Mouse (Mus musculus): ENCODE measurements around the gene Nxph3.

- no peak for TF ChIP-seq NRF1 (IDR thresholded peaks at IDR 0.05; ENCODE audit: low read depth, low read length)
- TF ChIP-seq CTCF (conservative IDR thresholded peaks at IDR 0.05 in 1 of 2, IDR thresholded peaks at IDR 0.05 in 1 of 2; ENCODE audit: low read depth in 2 of 2, low read length in 2 of 2), result no peak
- TF ChIP-seq ELF1 (IDR thresholded peaks at IDR 0.05; ENCODE audit: low read depth, low read length), result no peak
- TF ChIP-seq BHLHE40 (IDR thresholded peaks at IDR 0.05; ENCODE audit: low read depth, low read length), result no peak
- no peak for TF ChIP-seq MAX (IDR thresholded peaks at IDR 0.05; ENCODE audit: low read length)
- TF ChIP-seq E2F4 (IDR thresholded peaks at IDR 0.05; ENCODE audit: insufficient replicate concordance, low read depth, low read length), result no peak
- TF ChIP-seq CHD2 (IDR thresholded peaks at IDR 0.05; ENCODE audit: low read length), result no peak
- no peak for TF ChIP-seq KAT2A (IDR thresholded peaks at IDR 0.05; ENCODE audit: insufficient replicate concordance, low read length)
- no peak for TF ChIP-seq EP300 (IDR thresholded peaks at IDR 0.05; ENCODE audit: low read length)
- no peak for TF ChIP-seq MEF2A (IDR thresholded peaks at IDR 0.05; ENCODE audit: borderline replicate concordance, low read depth, low read length)
- TF ChIP-seq POLR2A (IDR thresholded peaks at IDR 0.05; ENCODE audit: low read depth, low read length), result no peak
- no peak for TF ChIP-seq USF1 (IDR thresholded peaks at IDR 0.05; ENCODE audit: low read depth, low read length)
- TF ChIP-seq CHD1 (IDR thresholded peaks at IDR 0.05; ENCODE audit: low read depth, low read length), result no peak
Observed at GRCm38 (mm10) chr11:95540637-95541385, 26.4 kb upstream of the Nxph3 start.

All from CH12.LX (cell line).